Mouse (Mus musculus): ENCODE data around the gene Zfp580. TPM values are rescaled to one million over a fixed set of nuclear protein-coding genes. Genes with fewer than 3 reads are reported as not detected.
A peak's percentile ranks its signal among the peaks of the same experiment; 100 is the strongest.

Zfp580 gene
- polyA plus RNA-seq, 1 experiment from 2014 or later = 54.0 TPM

- WGBS = 5% methylated on average over 45 of the region's 45 CpGs
- no peak overlapping the region for H3K27ac ChIP-seq
- no peaks in the 10 kb centered on the region for H3K9me3 ChIP-seq (replicated peaks; ENCODE audit: low read length)
- peaks cover 23% of the 10 kb centered on the region for H3K27me3 ChIP-seq (ENCODE audit: insufficient read depth, low read length)
- peak overlapping the region; percentile 56 for H3K9ac ChIP-seq (ENCODE audit: low read depth, low read length)
- peaks cover 26% of the 10 kb centered on the region for H3K4me1 ChIP-seq (replicated peaks; ENCODE audit: insufficient read depth, low read length)
- ATAC-seq (replicated peaks; ENCODE audit: low FRiP score, low read depth) (no peak), DNase-seq (ENCODE audit: low spot score) (no peak)
- H3K4me3 ChIP-seq (replicated peaks; ENCODE audit: low read depth, low read length) = peak overlapping the region; percentile 60
- TF ChIP-seq CTCF (IDR thresholded peaks at IDR 0.05; ENCODE audit: low read depth) = no peak
- peak overlapping the region; percentile 81 for H3K4me2 ChIP-seq (ENCODE audit: low read length)
- H3K36me3 ChIP-seq (ENCODE audit: insufficient read depth, low read length) = no peaks in the 10 kb centered on the region
Observed at GRCm38 (mm10) chr7:5052931-5053343, 1.6 kb downstream of the Zfp580 start.

- WGBS = 9% methylated on average over 32 of the region's 32 CpGs
- DNase-seq (ENCODE audit: low spot score) (peak; percentile 39), ATAC-seq (replicated peaks; ENCODE audit: low FRiP score, low read depth) (no peak)
- no peaks in the 10 kb centered on the region for H3K36me3 ChIP-seq (ENCODE audit: insufficient read depth, low read length)
- peaks cover 23% of the 10 kb centered on the region for H3K27me3 ChIP-seq (ENCODE audit: insufficient read depth, low read length)
- H3K4me2 ChIP-seq (ENCODE audit: low read length) = peak overlapping the region; percentile 81
- peak overlapping the region; percentile 60 for H3K4me3 ChIP-seq (replicated peaks; ENCODE audit: low read depth, low read length)
- H3K27ac ChIP-seq = no peak overlapping the region
- TF ChIP-seq CTCF (IDR thresholded peaks at IDR 0.05; ENCODE audit: low read depth) = no peak
- H3K9me3 ChIP-seq (replicated peaks; ENCODE audit: low read length) = no peaks in the 10 kb centered on the region
- H3K4me1 ChIP-seq (replicated peaks; ENCODE audit: insufficient read depth, low read length) = peaks cover 26% of the 10 kb centered on the region
- peak overlapping the region; percentile 56 for H3K9ac ChIP-seq (ENCODE audit: low read depth, low read length)
Observed at GRCm38 (mm10) chr7:5053456-5054179, 2.3 kb downstream of the Zfp580 start.

GRCm38 (mm10) chr7:5056651-5057263 is 5.4 kb downstream of the Zfp580 start:
- peaks cover 23% of the 10 kb centered on the region for H3K27me3 ChIP-seq (ENCODE audit: insufficient read depth, low read length)
- H3K9ac ChIP-seq (ENCODE audit: low read depth, low read length) = peak overlapping the region; percentile 79
- no peaks in the 10 kb centered on the region for H3K36me3 ChIP-seq (ENCODE audit: insufficient read depth, low read length)
- DNase-seq (ENCODE audit: low spot score) (no peak), ATAC-seq (replicated peaks; ENCODE audit: low FRiP score, low read depth) (no peak)
- no peaks in the 10 kb centered on the region for H3K9me3 ChIP-seq (replicated peaks; ENCODE audit: low read length)
- H3K27ac ChIP-seq = peak overlapping the region; percentile 38; the same call in 1 of the 2 replicates
- TF ChIP-seq CTCF (IDR thresholded peaks at IDR 0.05; ENCODE audit: low read depth) = no peak
- peak overlapping the region; percentile 52 for H3K4me3 ChIP-seq (replicated peaks; ENCODE audit: low read depth, low read length)
- H3K4me2 ChIP-seq (ENCODE audit: low read length) = peak overlapping the region; percentile 86
- 1% methylated on average over 52 of the region's 55 CpGs for WGBS
- H3K4me1 ChIP-seq (replicated peaks; ENCODE audit: insufficient read depth, low read length) = peaks cover 27% of the 10 kb centered on the region

- DNase-seq (ENCODE audit: low spot score) (no peak), ATAC-seq (replicated peaks; ENCODE audit: low FRiP score, low read depth) (no peak)
- Histone ChIP-seq H3K4me1 (replicated peaks; ENCODE audit: insufficient read depth, low read length) (peaks cover 26% of the 10 kb centered on the region), H3K27me3 (ENCODE audit: insufficient read depth, low read length) (peaks cover 23% of the 10 kb centered on the region), H3K36me3 (ENCODE audit: insufficient read depth, low read length) (no peaks in the 10 kb centered on the region), H3K4me3 (replicated peaks; ENCODE audit: low read depth, low read length) (peak overlapping the region; percentile 52), H3K27ac (no peak overlapping the region), H3K4me2 (ENCODE audit: low read length) (peak overlapping the region; percentile 86), H3K9me3 (replicated peaks; ENCODE audit: low read length) (no peaks in the 10 kb centered on the region), H3K9ac (ENCODE audit: low read depth, low read length) (peak overlapping the region; percentile 79; the same call in 1 of the 2 replicates)
- TF ChIP-seq CTCF (IDR thresholded peaks at IDR 0.05; ENCODE audit: low read depth) = no peak
- 25% methylated on average over 8 of the region's 8 CpGs for WGBS
Observed at GRCm38 (mm10) chr7:5057381-5057780, 6.0 kb downstream of the Zfp580 start.

- H3K4me2 ChIP-seq (ENCODE audit: low read length) = peak overlapping the region; percentile 86; the same call in 1 of the 2 replicates
- no peaks in the 10 kb centered on the region for H3K9me3 ChIP-seq (replicated peaks; ENCODE audit: low read length)
- 39% methylated on average over 11 of the region's 11 CpGs for WGBS
- peaks cover 22% of the 10 kb centered on the region for H3K4me1 ChIP-seq (replicated peaks; ENCODE audit: insufficient read depth, low read length)
- no peak overlapping the region for H3K27ac ChIP-seq
- H3K4me3 ChIP-seq (replicated peaks; ENCODE audit: low read depth, low read length) = no peak overlapping the region
- H3K36me3 ChIP-seq (ENCODE audit: insufficient read depth, low read length) = no peaks in the 10 kb centered on the region
- H3K9ac ChIP-seq (ENCODE audit: low read depth, low read length) = no peak overlapping the region
- peak; percentile 50 for TF ChIP-seq CTCF (IDR thresholded peaks at IDR 0.05; ENCODE audit: low read depth)
- H3K27me3 ChIP-seq (ENCODE audit: insufficient read depth, low read length) = peaks cover 20% of the 10 kb centered on the region
- no peak for DNase-seq (ENCODE audit: low spot score)
- no peak for ATAC-seq (replicated peaks; ENCODE audit: low FRiP score, low read depth)
Observed at GRCm38 (mm10) chr7:5057804-5058203, 6.5 kb downstream of the Zfp580 start.

- Histone ChIP-seq H3K4me3 (replicated peaks; ENCODE audit: low read depth, low read length) (no peak overlapping the region), H3K27ac (no peak overlapping the region), H3K4me2 (ENCODE audit: low read length) (no peak overlapping the region), H3K9me3 (replicated peaks; ENCODE audit: low read length) (no peaks in the 10 kb centered on the region), H3K27me3 (ENCODE audit: insufficient read depth, low read length) (peaks cover 16% of the 10 kb centered on the region), H3K36me3 (ENCODE audit: insufficient read depth, low read length) (no peaks in the 10 kb centered on the region), H3K4me1 (replicated peaks; ENCODE audit: insufficient read depth, low read length) (peaks cover 14% of the 10 kb centered on the region; the same call in 1 of the 2 replicates), H3K9ac (ENCODE audit: low read depth, low read length) (no peak overlapping the region)
- ATAC-seq (replicated peaks; ENCODE audit: low FRiP score, low read depth) = no peak
- WGBS = 100% methylated on average over 1 of the region's 1 CpGs
- DNase-seq (ENCODE audit: low spot score) = no peak
- no peak for TF ChIP-seq CTCF (IDR thresholded peaks at IDR 0.05; ENCODE audit: low read depth)
Observed at GRCm38 (mm10) chr7:5058631-5059030, 7.3 kb downstream of the Zfp580 start.

All from kidney, postnatal 0 days (tissue).